Mouse (Mus musculus): ENCODE measurements at regions not wholly inside any gene's neighbourhood (a gene's known extent, or its start where the extent isn't known, plus 50 kb on each side); places are given as distances from the start of the nearest gene placed in this dataset.

- ATAC-seq (ENCODE audit: insufficient number of reproducible peaks, insufficient read depth, low FRiP score, low TSS enrichment, low read depth) = no peak
- Histone ChIP-seq H3K4me2 (no peak overlapping the region), H3K9ac (no peak overlapping the region), H3K27ac (no peak overlapping the region), H3K9me3 (no peaks in the 10 kb centered on the region), H3K4me3 (no peak overlapping the region), H3K36me3 (no peaks in the 10 kb centered on the region), H3K27me3 (peaks cover 47% of the 10 kb centered on the region), H3K4me1 (peaks cover 20% of the 10 kb centered on the region)
- WGBS = 81% methylated on average over 16 of the region's 16 CpGs
Observed at GRCm38 (mm10) chr4:9026841-9027240, 788.0 kb upstream of the Car8 start.

GRCm38 (mm10) chr4:9025821-9026470 lies 787.1 kb upstream of the Car8 start:
- Histone ChIP-seq H3K36me3 (no peaks in the 10 kb centered on the region), H3K9ac (no peak overlapping the region), H3K4me2 (no peak overlapping the region), H3K4me3 (no peak overlapping the region), H3K27me3 (peaks cover 47% of the 10 kb centered on the region), H3K9me3 (no peaks in the 10 kb centered on the region), H3K4me1 (peaks cover 16% of the 10 kb centered on the region), H3K27ac (no peak overlapping the region)
- no peak for ATAC-seq (ENCODE audit: insufficient number of reproducible peaks, insufficient read depth, low FRiP score, low TSS enrichment, low read depth)
- 63% methylated on average over 8 of the region's 8 CpGs for WGBS

GRCm38 (mm10) chr4:9024216-9024925 lies 785.5 kb upstream of the Car8 start:
- H3K27ac ChIP-seq = no peak overlapping the region
- no peak overlapping the region for H3K4me2 ChIP-seq
- ATAC-seq (ENCODE audit: insufficient number of reproducible peaks, insufficient read depth, low FRiP score, low TSS enrichment, low read depth) = no peak
- peaks cover 27% of the 10 kb centered on the region for H3K4me1 ChIP-seq
- WGBS = 78% methylated on average over 6 of the region's 6 CpGs
- H3K9ac ChIP-seq = no peak overlapping the region
- no peak overlapping the region for H3K4me3 ChIP-seq
- no peaks in the 10 kb centered on the region for H3K9me3 ChIP-seq
- H3K36me3 ChIP-seq = no peaks in the 10 kb centered on the region
- peaks cover 47% of the 10 kb centered on the region for H3K27me3 ChIP-seq

- Histone ChIP-seq H3K27ac (no peak overlapping the region), H3K36me3 (no peaks in the 10 kb centered on the region), H3K27me3 (peaks cover 63% of the 10 kb centered on the region), H3K4me2 (peak overlapping the region; percentile 33), H3K4me1 (peaks cover 39% of the 10 kb centered on the region), H3K9ac (no peak overlapping the region), H3K9me3 (no peaks in the 10 kb centered on the region), H3K4me3 (0 out of 2 replicates have a peak overlapping the region, but pooled peaks have one; percentile 3)
- no peak for ATAC-seq (ENCODE audit: insufficient number of reproducible peaks, insufficient read depth, low FRiP score, low TSS enrichment, low read depth)
- WGBS = 41% methylated on average over 22 of the region's 22 CpGs
Observed at GRCm38 (mm10) chr4:9019241-9020110, 780.6 kb upstream of the Car8 start.

- no peak for ATAC-seq (ENCODE audit: insufficient number of reproducible peaks, insufficient read depth, low FRiP score, low TSS enrichment, low read depth)
- peaks cover 39% of the 10 kb centered on the region for H3K4me1 ChIP-seq
- no peaks in the 10 kb centered on the region for H3K9me3 ChIP-seq
- WGBS = 91% methylated on average over 2 of the region's 2 CpGs
- H3K27ac ChIP-seq = no peak overlapping the region
- H3K9ac ChIP-seq = no peak overlapping the region
- H3K27me3 ChIP-seq = peaks cover 62% of the 10 kb centered on the region
- no peaks in the 10 kb centered on the region for H3K36me3 ChIP-seq
- no peak overlapping the region for H3K4me2 ChIP-seq
- H3K4me3 ChIP-seq = no peak overlapping the region
Observed at GRCm38 (mm10) chr4:9018236-9018635, 779.4 kb upstream of the Car8 start.

- Histone ChIP-seq H3K27me3 (peaks cover 64% of the 10 kb centered on the region), H3K4me1 (peaks cover 44% of the 10 kb centered on the region), H3K9ac (no peak overlapping the region), H3K9me3 (no peaks in the 10 kb centered on the region), H3K4me3 (no peak overlapping the region), H3K36me3 (no peaks in the 10 kb centered on the region), H3K4me2 (no peak overlapping the region), H3K27ac (no peak overlapping the region)
- whole genome bisulfite sequencing = 53% methylated on average over 9 of the region's 9 CpGs
- no peak for ATAC-seq (ENCODE audit: insufficient number of reproducible peaks, insufficient read depth, low FRiP score, low TSS enrichment, low read depth)
Observed at GRCm38 (mm10) chr4:9016504-9017040, 777.7 kb upstream of the Car8 start.

- Histone ChIP-seq H3K9ac (no peak overlapping the region), H3K4me1 (peaks cover 51% of the 10 kb centered on the region), H3K27me3 (peaks cover 68% of the 10 kb centered on the region), H3K36me3 (no peaks in the 10 kb centered on the region), H3K4me3 (no peak overlapping the region), H3K4me2 (no peak overlapping the region), H3K9me3 (no peaks in the 10 kb centered on the region), H3K27ac (no peak overlapping the region)
- 17% methylated on average over 14 of the region's 14 CpGs for WGBS
- no peak for ATAC-seq (ENCODE audit: insufficient number of reproducible peaks, insufficient read depth, low FRiP score, low TSS enrichment, low read depth)
Observed at GRCm38 (mm10) chr4:9015528-9016503, 777.0 kb upstream of the Car8 start.

- no peaks in the 10 kb centered on the region for H3K36me3 ChIP-seq
- H3K27ac ChIP-seq = no peak overlapping the region
- no peak for ATAC-seq (ENCODE audit: insufficient number of reproducible peaks, insufficient read depth, low FRiP score, low TSS enrichment, low read depth)
- peaks cover 68% of the 10 kb centered on the region for H3K27me3 ChIP-seq
- H3K9ac ChIP-seq = no peak overlapping the region
- no peak overlapping the region for H3K4me2 ChIP-seq
- peaks cover 51% of the 10 kb centered on the region for H3K4me1 ChIP-seq
- 29% methylated on average over 4 of the region's 4 CpGs for WGBS
- H3K9me3 ChIP-seq = no peaks in the 10 kb centered on the region
- H3K4me3 ChIP-seq = no peak overlapping the region
Observed at GRCm38 (mm10) chr4:9014986-9015385, 776.1 kb upstream of the Car8 start.

- Histone ChIP-seq H3K4me1 (peaks cover 39% of the 10 kb centered on the region), H3K9me3 (no peaks in the 10 kb centered on the region), H3K4me2 (no peak overlapping the region), H3K27me3 (peaks cover 66% of the 10 kb centered on the region), H3K9ac (no peak overlapping the region), H3K4me3 (no peak overlapping the region), H3K36me3 (no peaks in the 10 kb centered on the region), H3K27ac (no peak overlapping the region)
- WGBS = 58% methylated on average over 9 of the region's 9 CpGs
- ATAC-seq (ENCODE audit: insufficient number of reproducible peaks, insufficient read depth, low FRiP score, low TSS enrichment, low read depth) = no peak
Observed at GRCm38 (mm10) chr4:9012787-9013186, 773.9 kb upstream of the Car8 start.

- no peak for ATAC-seq (ENCODE audit: insufficient number of reproducible peaks, insufficient read depth, low FRiP score, low TSS enrichment, low read depth)
- 55% methylated on average over 3 of the region's 3 CpGs for WGBS
- H3K4me2 ChIP-seq = no peak overlapping the region
- H3K4me1 ChIP-seq = peaks cover 39% of the 10 kb centered on the region
- H3K9ac ChIP-seq = no peak overlapping the region
- H3K36me3 ChIP-seq = no peaks in the 10 kb centered on the region
- no peaks in the 10 kb centered on the region for H3K9me3 ChIP-seq
- peaks cover 59% of the 10 kb centered on the region for H3K27me3 ChIP-seq
- H3K27ac ChIP-seq = no peak overlapping the region
- no peak overlapping the region for H3K4me3 ChIP-seq
Observed at GRCm38 (mm10) chr4:9011952-9012351, 773.1 kb upstream of the Car8 start.

GRCm38 (mm10) chr4:9011129-9011518 lies 772.3 kb upstream of the Car8 start:
- 13% methylated on average over 7 of the region's 7 CpGs for WGBS
- Histone ChIP-seq H3K4me2 (peak overlapping the region; percentile 35), H3K27ac (no peak overlapping the region), H3K36me3 (no peaks in the 10 kb centered on the region), H3K9me3 (no peaks in the 10 kb centered on the region), H3K4me3 (no peak overlapping the region), H3K9ac (no peak overlapping the region), H3K4me1 (peaks cover 32% of the 10 kb centered on the region), H3K27me3 (peaks cover 53% of the 10 kb centered on the region)
- ATAC-seq (ENCODE audit: insufficient number of reproducible peaks, insufficient read depth, low FRiP score, low TSS enrichment, low read depth) = no peak

Data from embryonic facial prominence, embryonic 13.5 days (tissue).